Mouse (Mus musculus) G1E (cell line): ENCODE results near the gene Antxr2. TPM values are rescaled to one million over a fixed set of nuclear protein-coding genes. Genes with fewer than 3 reads are reported as not detected.

Experiments
- ATAC-seq: 2 replicates; pipeline ENCODE4 v1.8.0; 2016; ENCODE audit warnings: mild to moderate bottlenecking; ENCODE audit not compliant: insufficient number of reproducible peaks, poor library complexity, low FRiP score, severe bottlenecking; ENCODE audit errors: extremely low read depth
- DNase-seq: peaks from one replicate; pipeline ENCODE4 v3.0.0; 2012; ENCODE audit warnings: low spot score
- H3K27me3 ChIP-seq: 2 replicates; pipeline ENCODE4 v1.6.1; 2012; ENCODE audit warnings: mild to moderate bottlenecking, low read length, inconsistent platforms; ENCODE audit not compliant: insufficient read depth
- H3K36me3 ChIP-seq: replicated peaks from 2 replicates; pipeline ENCODE3; 2012; ENCODE audit warnings: mild to moderate bottlenecking, inconsistent platforms
- H3K4me1 ChIP-seq: 2 replicates; pipeline ENCODE4 v1.6.1; 2012; ENCODE audit warnings: low read depth, low read length, inconsistent platforms, mixed read lengths; ENCODE audit not compliant: insufficient read depth
- H3K4me3 ChIP-seq: 2 replicates; pipeline ENCODE4 v1.5.1; 2012; ENCODE audit warnings: low read depth, mild to moderate bottlenecking, inconsistent platforms, low read length, moderate library complexity, mixed read lengths
- H3K9me3 ChIP-seq: replicated peaks from 2 replicates; pipeline ENCODE4 v1.6.1; 2012; ENCODE audit warnings: inconsistent platforms
- CTCF ChIP-seq: IDR thresholded peaks from 2 replicates; pipeline ENCODE4 v1.5.1; 2012; ENCODE audit warnings: low read depth, low read length, inconsistent platforms, mixed read lengths
- GATA1 ChIP-seq: IDR thresholded peaks from 2 replicates; pipeline ENCODE4 v1.6.1; 2012; ENCODE audit warnings: borderline replicate concordance, low read length, inconsistent platforms, mixed read lengths
- GATA2 ChIP-seq: IDR thresholded peaks from 2 replicates; pipeline ENCODE4 v1.6.1; 2012; ENCODE audit warnings: low read depth, low read length, inconsistent platforms, borderline replicate concordance
- POLR2AphosphoS5 ChIP-seq: IDR thresholded peaks from 2 replicates; pipeline ENCODE4 v1.6.1; 2012; ENCODE audit warnings: low read depth, low read length, inconsistent platforms; ENCODE audit not compliant: insufficient replicate concordance
- TAL1 ChIP-seq: conservative IDR thresholded peaks from 2 replicates; pipeline ENCODE4 v1.6.1; 2012; ENCODE audit warnings: low read depth, low read length, inconsistent platforms, mixed read lengths
- polyA plus RNA-seq: library from polyadenylated mRNA; stranded (reverse); fragments of >175 nt; gene quantifications from 2 replicates; pipeline ENCODE4 v1.2.3, GENCODE M21; 2012
- total RNA-seq, 2 experiments: library from RNA; stranded (forward) in 1 of 2; stranded (reverse) in 1 of 2; fragments of 200-1000 nt in 1 of 2; fragments of >200 nt in 1 of 2; fragmentation: Nextera tagmentation in 1 of 2; gene quantifications; 2 replicates each; pipeline ENCODE4 v1.2.3; 2014 to 2017

Gene Antxr2
- total and polyA plus RNA-seq, 3 experiments, result 0.05 TPM; not detected in 2

DNA sequence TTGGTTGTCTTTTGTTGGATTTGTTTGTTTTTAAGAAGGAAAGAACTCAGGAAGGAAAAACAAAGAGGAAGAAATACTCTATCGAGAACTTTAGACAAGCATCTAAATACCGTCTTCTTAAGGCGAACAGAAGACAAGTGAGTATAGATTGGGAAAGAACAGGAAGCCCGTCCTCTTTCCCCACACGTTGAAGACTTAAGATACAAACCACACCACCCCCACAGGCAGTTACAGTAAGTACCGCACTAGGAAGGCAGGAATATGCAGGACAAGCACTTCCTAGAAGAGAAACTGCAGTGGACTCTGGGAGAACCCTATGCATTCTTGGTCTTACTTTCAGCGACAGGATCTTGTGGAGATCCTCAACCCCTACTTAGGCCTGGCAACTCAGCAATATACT, 69.1 kb downstream of the Antxr2 start:
- peaks cover 26% of the 10 kb centered on the region for H3K9me3 ChIP-seq
- H3K27me3 ChIP-seq, result no peaks in the 10 kb centered on the region
- no peaks in the 10 kb centered on the region for H3K4me1 ChIP-seq
- ATAC-seq (no peak), DNase-seq (no peak)
- TF ChIP-seq CTCF (no peak), GATA1 (no peak), GATA2 (no peak), TAL1 (no peak)
- H3K36me3 ChIP-seq, result no peaks in the 10 kb centered on the region
- H3K4me3 ChIP-seq, result no peak overlapping the region

DNA sequence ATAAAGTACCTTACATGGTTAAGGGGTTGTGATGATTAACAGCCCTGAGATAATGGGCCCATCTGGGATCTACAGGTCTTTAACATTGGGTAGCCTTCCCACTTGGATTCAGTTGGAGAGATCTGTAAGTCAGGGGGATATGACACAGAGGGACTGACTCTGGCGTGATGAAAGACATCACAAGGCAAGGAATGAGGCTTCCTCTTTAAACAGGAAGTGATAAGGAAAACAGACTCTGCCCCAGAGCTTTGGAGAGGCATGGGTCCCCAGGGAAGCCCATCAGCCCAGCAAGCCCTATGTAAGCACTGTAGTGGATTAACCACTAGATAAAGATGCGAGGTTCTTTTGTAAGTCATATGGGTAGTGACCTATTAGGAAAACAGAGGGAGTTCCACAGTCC, 71.2 kb downstream of the Antxr2 start:
- peaks cover 28% of the 10 kb centered on the region for H3K9me3 ChIP-seq
- H3K4me3 ChIP-seq, result no peak overlapping the region
- no peaks in the 10 kb centered on the region for H3K27me3 ChIP-seq
- H3K4me1 ChIP-seq, result no peaks in the 10 kb centered on the region
- H3K36me3 ChIP-seq, result no peaks in the 10 kb centered on the region
- no peak for ATAC-seq
- TF ChIP-seq POLR2AphosphoS5 (no peak), GATA1 (no peak), CTCF (no peak), GATA2 (no peak), TAL1 (no peak)
- no peak for DNase-seq

DNA sequence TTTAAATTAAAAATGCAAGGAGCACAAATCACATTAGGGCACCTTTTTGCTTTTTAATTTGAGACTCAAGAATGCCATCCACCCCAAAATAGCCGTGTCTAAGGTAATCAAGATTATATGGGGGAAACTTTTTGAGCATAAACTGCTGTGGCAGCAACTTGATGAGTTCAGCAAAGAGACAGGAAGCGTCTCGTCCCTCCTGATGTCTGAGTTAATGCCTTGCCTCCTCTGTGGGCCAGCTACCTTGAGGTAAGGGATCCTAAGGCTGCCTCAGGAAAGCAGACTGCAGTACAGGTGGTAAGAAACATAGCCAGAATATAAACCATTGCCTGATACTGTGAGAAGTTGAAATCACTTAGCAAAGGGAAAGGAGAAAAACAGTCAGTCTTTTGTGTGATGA, 71.8 kb downstream of the Antxr2 start:
- no peak overlapping the region for H3K4me3 ChIP-seq
- no peaks in the 10 kb centered on the region for H3K4me1 ChIP-seq
- DNase-seq (no peak), ATAC-seq (no peak)
- no peaks in the 10 kb centered on the region for H3K27me3 ChIP-seq
- TF ChIP-seq GATA2, result no peak
- TF ChIP-seq TAL1, result no peak
- no peak for TF ChIP-seq POLR2AphosphoS5
- TF ChIP-seq CTCF, result no peak
- no peak for TF ChIP-seq GATA1
- H3K9me3 ChIP-seq, result peaks cover 29% of the 10 kb centered on the region
- H3K36me3 ChIP-seq, result no peaks in the 10 kb centered on the region

DNA sequence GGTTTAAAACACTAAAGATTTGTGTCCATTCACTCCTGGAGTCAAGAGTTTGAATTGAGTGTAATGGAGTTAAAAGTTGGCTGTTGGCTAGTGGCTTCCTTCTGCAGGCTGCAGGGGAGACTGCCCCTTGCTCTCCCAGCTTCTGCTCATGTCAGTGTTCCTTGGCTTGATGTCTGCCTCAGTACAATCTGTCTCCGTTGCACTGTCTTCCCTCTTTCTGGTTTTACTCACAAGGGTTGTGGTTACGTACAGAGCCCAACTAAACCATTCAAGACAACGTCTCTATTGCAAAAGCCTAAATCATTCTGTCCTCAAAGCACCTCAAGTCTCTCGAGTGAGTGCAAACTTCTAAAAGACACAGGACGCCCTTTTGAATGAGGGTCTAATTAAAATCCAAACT, 73.3 kb downstream of the Antxr2 start:
- Histone ChIP-seq H3K36me3 (no peaks in the 10 kb centered on the region), H3K9me3 (peaks cover 25% of the 10 kb centered on the region), H3K4me3 (no peak overlapping the region), H3K4me1 (no peaks in the 10 kb centered on the region), H3K27me3 (no peaks in the 10 kb centered on the region)
- ATAC-seq (no peak), DNase-seq (no peak)
- no peak for TF ChIP-seq GATA2
- no peak for TF ChIP-seq TAL1
- TF ChIP-seq CTCF, result no peak
- no peak for TF ChIP-seq GATA1
- TF ChIP-seq POLR2AphosphoS5, result no peak

DNA sequence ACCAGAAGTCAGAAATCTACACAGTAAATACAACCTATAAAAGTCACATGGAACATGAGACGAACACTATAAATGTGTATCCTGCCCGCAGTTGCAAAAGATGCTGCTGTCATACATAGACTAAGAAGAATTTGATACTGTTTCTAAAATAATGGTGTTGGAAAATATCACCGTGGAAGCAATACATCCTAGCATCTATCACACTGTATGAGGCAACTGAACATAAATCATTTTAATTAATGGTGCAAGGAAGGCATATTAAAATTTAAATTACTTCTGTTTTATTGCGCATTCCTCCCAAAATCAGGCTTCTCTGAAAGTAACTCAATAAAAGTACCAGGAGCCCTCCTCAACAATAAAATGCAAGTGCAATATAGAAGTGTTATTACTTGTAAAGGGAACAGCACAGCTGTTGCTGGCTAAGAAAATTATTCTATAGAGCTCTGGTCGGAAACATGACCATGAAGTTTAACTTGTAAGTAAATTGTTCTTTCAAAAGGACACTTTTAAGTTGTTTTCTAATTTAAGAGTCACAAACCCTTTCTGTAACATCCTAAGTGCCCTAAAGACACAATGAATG, 76.6 kb downstream of the Antxr2 start:
- ATAC-seq (no peak), DNase-seq (no peak)
- no peaks in the 10 kb centered on the region for H3K27me3 ChIP-seq
- H3K9me3 ChIP-seq, result peaks cover 19% of the 10 kb centered on the region
- no peak for TF ChIP-seq GATA1
- no peak for TF ChIP-seq CTCF
- no peak for TF ChIP-seq POLR2AphosphoS5
- H3K36me3 ChIP-seq, result no peaks in the 10 kb centered on the region
- no peaks in the 10 kb centered on the region for H3K4me1 ChIP-seq
- H3K4me3 ChIP-seq, result no peak overlapping the region

DNA sequence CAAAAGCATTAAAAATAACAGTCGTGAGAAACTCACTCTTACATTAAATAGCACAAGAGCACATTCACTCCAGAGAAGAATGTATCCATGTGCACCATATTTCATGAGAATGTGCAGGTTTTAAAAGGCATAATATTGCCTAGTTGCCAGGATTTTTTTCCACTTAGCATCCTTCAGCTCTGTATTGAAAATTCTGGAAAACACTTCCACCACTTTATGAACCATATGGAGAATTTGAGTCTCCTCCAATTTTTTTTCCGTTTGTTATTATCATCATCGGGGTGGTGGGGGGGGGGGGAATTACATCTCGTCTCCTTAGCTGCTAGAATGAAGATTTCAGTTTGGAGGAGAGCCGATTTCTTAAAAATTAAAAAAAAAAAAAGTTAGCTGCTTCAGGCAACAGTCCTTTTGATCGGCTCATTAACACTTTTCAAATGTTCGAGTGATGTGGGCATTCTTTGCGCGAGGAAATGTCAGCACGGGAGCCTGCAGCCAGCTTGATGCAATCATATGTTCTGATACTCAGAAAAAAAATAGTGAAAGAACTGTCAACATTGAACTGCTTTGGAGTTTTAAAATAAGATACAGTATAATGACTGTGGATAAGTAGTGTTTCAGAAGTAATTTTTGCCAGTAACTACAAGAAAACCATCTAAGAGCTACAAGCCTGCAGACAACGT, 77.5 kb downstream of the Antxr2 start:
- Histone ChIP-seq H3K9me3 (peaks cover 14% of the 10 kb centered on the region), H3K27me3 (no peaks in the 10 kb centered on the region), H3K4me3 (no peak overlapping the region), H3K4me1 (no peaks in the 10 kb centered on the region), H3K36me3 (no peaks in the 10 kb centered on the region)
- ATAC-seq (no peak), DNase-seq (no peak)
- no peak for TF ChIP-seq GATA1
- no peak for TF ChIP-seq GATA2
- TF ChIP-seq CTCF, result no peak
- no peak for TF ChIP-seq TAL1
- no peak for TF ChIP-seq POLR2AphosphoS5
